Mouse (Mus musculus) liver, embryonic 15.5 days (tissue): ENCODE data around the gene Topbp1. TPM values are rescaled to one million over a fixed set of nuclear protein-coding genes. Genes with fewer than 3 reads are reported as not detected.
"Not testable (repeated sequence)": the region's sequence is repeated elsewhere in the genome, so short reads cannot be mapped to it uniquely, and the experiment has no call there.

Source experiments
- ATAC-seq: fragments of 200-750 bp; cut with Nextera tagmentation; 2 replicates; pipeline ENCODE4 v1.8.0; 2017; ENCODE audit warnings: moderate number of reproducible peaks, mild to moderate bottlenecking, moderate library complexity; ENCODE audit not compliant: insufficient read depth
- H3K27ac ChIP-seq: fragments of 300-500 bp; sonication (generic); replicated peaks from 2 replicates; pipeline ENCODE4 v1.5.1; 2015; ENCODE audit warnings: mild to moderate bottlenecking, inconsistent platforms
- H3K27me3 ChIP-seq: fragments of 300-500 bp; sonication (generic); 2 replicates; pipeline ENCODE4 v1.6.1; 2015; ENCODE audit warnings: mild to moderate bottlenecking, inconsistent platforms
- H3K36me3 ChIP-seq: fragments of 300-500 bp; sonication (generic); replicated peaks from 2 replicates; pipeline ENCODE4 v1.6.1; 2015; ENCODE audit warnings: moderate library complexity, mild to moderate bottlenecking, inconsistent platforms
- H3K4me1 ChIP-seq: fragments of 300-500 bp; sonication (generic); replicated peaks from 2 replicates; pipeline ENCODE4 v1.6.1; 2015; ENCODE audit warnings: inconsistent platforms
- H3K4me2 ChIP-seq: fragments of 300-500 bp; sonication (generic); 2 replicates; pipeline ENCODE4 v1.6.1; 2015; ENCODE audit warnings: moderate library complexity, mild to moderate bottlenecking, inconsistent platforms
- H3K4me3 ChIP-seq: fragments of 300-500 bp; sonication (generic); replicated peaks from 2 replicates; pipeline ENCODE4 v1.5.1; 2015; ENCODE audit warnings: mild to moderate bottlenecking, inconsistent platforms
- H3K9ac ChIP-seq: fragments of 300-500 bp; sonication (generic); 2 replicates; pipeline ENCODE4 v1.6.1; 2015; ENCODE audit warnings: moderate library complexity, mild to moderate bottlenecking, inconsistent platforms
- H3K9me3 ChIP-seq: fragments of 300-500 bp; sonication (generic); replicated peaks from 2 replicates; pipeline ENCODE4 v1.6.1; 2016; ENCODE audit warnings: inconsistent platforms
- WGBS: fragments of 180-500 bp; shearing (Covaris S2); methylation state at CpG from one replicate; pipeline ENCODE4 v1.1.7; 2015; ENCODE audit warnings: mixed read lengths; ENCODE audit not compliant: insufficient replicate concordance; 5-methylcytosine and 5-hydroxymethylcytosine counted together
- polyA plus RNA-seq: library from polyadenylated mRNA; unstranded; fragments of >200 nt; fragmentation: Nextera tagmentation; extraction: Ambion mirVana; gene quantifications from 2 replicates; pipeline ENCODE4 v1.2.1, GENCODE M21; 2015

Topbp1 gene
- polyA plus RNA-seq, 1 experiment from 2014 or later: 38.2 TPM

DNA sequence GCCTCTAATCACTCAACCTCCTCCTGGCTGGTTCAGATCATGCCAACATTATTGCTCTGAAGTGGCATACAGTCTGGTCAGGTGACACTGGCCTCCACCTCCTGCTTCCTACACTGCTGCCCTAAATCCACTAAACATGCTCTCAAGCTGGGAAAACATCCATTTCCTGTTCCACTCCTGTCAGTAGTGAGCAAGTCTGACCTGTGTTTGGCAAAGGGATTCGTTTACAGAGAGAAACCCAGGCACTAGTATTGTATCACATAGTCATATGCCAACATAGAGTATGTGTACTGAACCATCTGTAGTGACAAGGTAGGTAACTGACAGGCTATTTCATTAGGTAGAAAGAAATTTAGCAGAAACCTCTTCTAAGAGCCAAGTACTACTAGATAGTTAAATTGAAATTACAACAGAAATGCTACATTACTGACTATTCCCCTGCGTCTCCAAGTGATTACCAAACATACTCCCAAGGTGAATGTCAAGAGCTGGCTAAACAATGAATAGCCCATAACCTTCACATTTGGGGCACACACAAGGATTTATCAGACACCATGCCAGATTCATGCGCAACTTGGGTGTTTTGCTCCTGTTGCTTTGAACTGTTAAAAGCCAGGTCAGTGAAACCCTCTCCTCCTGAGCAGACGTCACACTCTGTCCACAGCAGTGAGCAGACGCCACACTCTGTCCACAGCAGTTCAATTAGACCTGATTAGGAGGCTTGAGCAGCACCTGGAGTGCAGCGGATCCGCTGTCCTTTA, 48.7 kb downstream of the Topbp1 start:
- not testable (repeated sequence) for H3K4me2 ChIP-seq, H3K27me3 ChIP-seq, H3K27ac ChIP-seq, ATAC-seq, H3K4me3 ChIP-seq, H3K9me3 ChIP-seq, H3K9ac ChIP-seq
- 78% methylated on average over 7 of the region's 7 CpGs for WGBS
- peaks cover 12% of the 10 kb centered on the region for H3K4me1 ChIP-seq
- peaks cover 79% of the 10 kb centered on the region for H3K36me3 ChIP-seq

- H3K27me3 ChIP-seq: no peaks in the 10 kb centered on the region
- H3K9me3 ChIP-seq: no peaks in the 10 kb centered on the region
- H3K4me1 ChIP-seq: peaks cover 28% of the 10 kb centered on the region
- ATAC-seq: peak; percentile 75
- H3K4me3 ChIP-seq: no peak overlapping the region
- H3K27ac ChIP-seq: no peak overlapping the region
- H3K4me2 ChIP-seq: no peak overlapping the region
- H3K9ac ChIP-seq: no peak overlapping the region
- peaks cover 67% of the 10 kb centered on the region for H3K36me3 ChIP-seq
Observed at GRCm38 (mm10) chr9:103357893-103358292, 52.9 kb downstream of the Topbp1 start.

- Histone ChIP-seq H3K27me3 (no peaks in the 10 kb centered on the region), H3K4me2 (no peak overlapping the region), H3K27ac (no peak overlapping the region), H3K4me3 (no peak overlapping the region), H3K4me1 (peaks cover 35% of the 10 kb centered on the region), H3K9me3 (no peaks in the 10 kb centered on the region), H3K36me3 (peaks cover 72% of the 10 kb centered on the region), H3K9ac (no peak overlapping the region)
- WGBS: 61% methylated on average over 4 of the region's 4 CpGs
- ATAC-seq: no peak
Observed at GRCm38 (mm10) chr9:103358545-103358944, 53.5 kb downstream of the Topbp1 start.

DNA sequence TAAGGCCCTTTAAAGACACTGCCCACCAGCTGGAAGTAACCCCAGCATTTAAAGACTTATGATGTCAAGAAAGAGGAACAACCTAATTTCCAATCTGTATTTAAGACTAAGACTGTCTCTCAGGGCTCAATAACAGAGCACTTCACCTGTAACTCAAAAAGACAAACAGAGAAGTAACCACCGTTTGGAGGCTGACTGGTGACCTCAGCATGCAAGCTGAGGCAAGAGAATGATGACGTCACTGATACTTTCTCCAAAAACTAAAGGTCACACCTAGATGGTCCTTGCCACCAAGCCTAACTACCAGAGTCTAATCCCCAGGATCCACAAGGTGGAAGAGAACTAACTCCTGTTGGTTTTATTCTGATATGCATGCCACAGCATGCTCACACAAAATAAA, 55.6 kb downstream of the Topbp1 start:
- WGBS: 41% methylated on average over 2 of the region's 2 CpGs

GRCm38 (mm10) chr9:103363088-103363487, 58.1 kb downstream of the Topbp1 start:
- H3K4me2 ChIP-seq: peak overlapping the region; percentile 99
- H3K4me3 ChIP-seq: peak overlapping the region; percentile 94
- H3K9ac ChIP-seq: peak overlapping the region; percentile 95
- no peaks in the 10 kb centered on the region for H3K27me3 ChIP-seq
- H3K36me3 ChIP-seq: peaks cover 41% of the 10 kb centered on the region
- no peak for ATAC-seq
- peaks cover 58% of the 10 kb centered on the region for H3K4me1 ChIP-seq
- H3K27ac ChIP-seq: no peak overlapping the region
- WGBS: 48% methylated on average over 6 of the region's 6 CpGs
- H3K9me3 ChIP-seq: no peaks in the 10 kb centered on the region

More for the DNA sequence above, 55.6 kb downstream of the Topbp1 start:
- no peak for ATAC-seq
- no peak overlapping the region for H3K27ac ChIP-seq
- H3K4me2 ChIP-seq: no peak overlapping the region
- no peak overlapping the region for H3K9ac ChIP-seq
- H3K4me1 ChIP-seq: peaks cover 44% of the 10 kb centered on the region
- H3K36me3 ChIP-seq: peaks cover 62% of the 10 kb centered on the region
- no peak overlapping the region for H3K4me3 ChIP-seq
- H3K27me3 ChIP-seq: no peaks in the 10 kb centered on the region
- H3K9me3 ChIP-seq: no peaks in the 10 kb centered on the region

DNA sequence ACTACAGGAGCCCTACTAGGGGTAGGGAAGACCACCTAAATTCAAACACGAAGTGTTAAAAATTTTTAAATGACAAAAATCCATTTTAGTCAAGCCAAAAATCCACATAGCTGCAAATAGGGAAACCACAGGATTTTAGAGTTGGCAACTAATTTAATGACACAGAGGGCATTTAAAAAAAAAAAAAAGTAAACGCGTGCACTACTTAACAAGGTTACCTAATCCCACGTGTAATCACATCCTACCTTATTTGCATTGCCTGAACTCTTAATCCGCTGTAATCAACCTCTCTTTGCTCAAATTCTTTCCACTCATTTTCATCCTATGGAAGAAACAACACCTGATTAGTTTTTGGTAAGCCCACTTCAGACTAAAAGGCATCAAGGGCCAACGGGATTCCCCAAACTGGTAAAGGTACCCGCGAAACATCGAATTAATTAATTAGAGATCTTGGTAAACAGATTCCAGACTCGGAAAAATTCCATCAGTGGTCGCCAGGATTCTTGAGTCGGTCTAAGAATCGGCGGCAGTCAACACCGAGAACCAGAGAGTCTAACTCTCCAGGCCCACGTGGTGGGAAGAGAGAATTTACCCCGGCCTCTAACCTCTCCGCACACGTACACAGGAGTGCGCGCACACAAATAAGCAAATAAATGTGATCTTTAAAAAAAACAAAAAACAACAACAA, 58.9 kb downstream of the Topbp1 start:
- Histone ChIP-seq H3K9ac (peak overlapping the region; percentile 95), H3K27me3 (no peaks in the 10 kb centered on the region), H3K9me3 (no peaks in the 10 kb centered on the region), H3K27ac (peak overlapping the region; percentile 97; the same call in 1 of the 2 replicates), H3K4me3 (peak overlapping the region; percentile 94), H3K36me3 (peaks cover 33% of the 10 kb centered on the region), H3K4me1 (peaks cover 52% of the 10 kb centered on the region), H3K4me2 (peak overlapping the region; percentile 99)
- WGBS: under 1% methylated on average over 21 of the region's 21 CpGs
- no peak for ATAC-seq

GRCm38 (mm10) chr9:103364601-103365289, 59.7 kb downstream of the Topbp1 start:
- no peaks in the 10 kb centered on the region for H3K27me3 ChIP-seq
- H3K4me1 ChIP-seq: peaks cover 44% of the 10 kb centered on the region
- no peaks in the 10 kb centered on the region for H3K9me3 ChIP-seq
- peak; percentile 36 for ATAC-seq
- peak overlapping the region; percentile 99 for H3K4me2 ChIP-seq
- peaks cover 25% of the 10 kb centered on the region for H3K36me3 ChIP-seq
- H3K27ac ChIP-seq: peak overlapping the region; percentile 97
- peak overlapping the region; percentile 95 for H3K9ac ChIP-seq
- H3K4me3 ChIP-seq: peak overlapping the region; percentile 94
- WGBS: under 1% methylated on average over 93 of the region's 94 CpGs

- Histone ChIP-seq H3K9me3 (no peaks in the 10 kb centered on the region), H3K4me3 (peak within 1 kb of the TSS; percentile 94), H3K27ac (peak within 1 kb of the TSS; percentile 97), H3K27me3 (no peaks in the 10 kb centered on the region), H3K36me3 (peaks cover 16% of the 10 kb centered on the region), H3K9ac (peak within 1 kb of the TSS; percentile 95), H3K4me1 (peaks cover 44% of the 10 kb centered on the region), H3K4me2 (peak within 1 kb of the TSS; percentile 99)
- ATAC-seq: peak; percentile 93
- 1% methylated on average over 80 of the region's 95 CpGs for WGBS
Observed at GRCm38 (mm10) chr9:103365290-103366247, 60.6 kb downstream of the Topbp1 start, which contains the start of gene Cdv3. Gene Cdv3 (minus strand): TSS chr9:103365840.

DNA sequence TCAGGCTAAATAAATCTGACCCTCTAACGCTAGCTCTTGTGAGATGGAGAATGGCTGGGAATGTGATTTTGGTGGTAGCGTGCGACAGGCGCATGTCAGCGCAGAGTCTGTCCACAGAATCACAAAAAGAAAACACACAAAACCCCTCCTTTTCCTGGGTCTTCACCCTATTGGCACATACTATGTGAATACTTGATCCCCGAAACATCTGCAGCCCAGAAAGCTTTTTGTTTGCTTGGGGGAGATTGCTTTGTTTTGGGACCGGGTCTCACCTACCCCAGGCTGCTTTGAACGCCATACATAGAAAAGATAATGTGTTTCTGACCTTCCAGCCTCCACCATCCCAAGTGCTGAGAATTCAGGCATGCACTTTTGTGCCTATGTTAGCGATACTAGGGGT, 61.3 kb downstream of the Topbp1 start:
- H3K36me3 ChIP-seq: peaks cover 13% of the 10 kb centered on the region
- no peaks in the 10 kb centered on the region for H3K27me3 ChIP-seq
- H3K4me3 ChIP-seq: peak overlapping the region; percentile 52
- 52% methylated on average over 9 of the region's 9 CpGs for WGBS
- H3K4me1 ChIP-seq: peaks cover 47% of the 10 kb centered on the region
- H3K9ac ChIP-seq: peak overlapping the region; percentile 30
- ATAC-seq: no peak
- no peaks in the 10 kb centered on the region for H3K9me3 ChIP-seq
- peak overlapping the region; percentile 42; the same call in 1 of the 2 replicates for H3K27ac ChIP-seq
- peak overlapping the region; percentile 78 for H3K4me2 ChIP-seq

- Histone ChIP-seq H3K4me1 (peaks cover 24% of the 10 kb centered on the region), H3K27ac (no peak overlapping the region), H3K9ac (no peak overlapping the region), H3K9me3 (no peaks in the 10 kb centered on the region), H3K4me3 (no peak overlapping the region), H3K4me2 (no peak overlapping the region), H3K27me3 (no peaks in the 10 kb centered on the region), H3K36me3 (no peaks in the 10 kb centered on the region)
- no peak for ATAC-seq
- 72% methylated on average over 4 of the region's 4 CpGs for WGBS
Observed at GRCm38 (mm10) chr9:103369951-103370350, 64.9 kb downstream of the Topbp1 start.
